Mouse (Mus musculus) embryonic fibroblast, embryonic 13.5 days (primary cell): ENCODE measurements around the gene Rab5c. TPM values are rescaled to one million over a fixed set of nuclear protein-coding genes. Genes with fewer than 3 reads are reported as not detected.

ENCODE experiments used
- H3K27ac ChIP-seq: 2 replicates; pipeline ENCODE4 v1.5.1; 2012; ENCODE audit warnings: low read length, control low read depth, inconsistent platforms; ENCODE audit not compliant: insufficient read depth
- H3K4me1 ChIP-seq: 2 replicates; pipeline ENCODE4 v1.6.1; 2011; ENCODE audit warnings: low read length; ENCODE audit not compliant: control insufficient read depth, insufficient read depth
- H3K4me3 ChIP-seq: 2 replicates; pipeline ENCODE4 v1.5.1; 2011; ENCODE audit warnings: mild to moderate bottlenecking, control low read depth, low read length; ENCODE audit not compliant: insufficient read depth
- CTCF ChIP-seq: IDR thresholded peaks from 2 replicates; pipeline ENCODE4 v1.5.1; 2011; ENCODE audit warnings: mild to moderate bottlenecking, control low read depth, low read length, moderate library complexity, borderline replicate concordance; ENCODE audit not compliant: insufficient read depth
- POLR2A ChIP-seq: IDR thresholded peaks from 2 replicates; pipeline ENCODE4 v1.6.1; 2011; ENCODE audit warnings: low read depth, mild to moderate bottlenecking, control low read depth, low read length, moderate library complexity
- polyA plus RNA-seq: library from polyadenylated mRNA; stranded (reverse); fragments of >200 nt; gene quantifications from 2 replicates; pipeline ENCODE4 v1.2.4, GENCODE M21; 2011; ENCODE audit warnings: low read depth; ENCODE audit not compliant: missing spikeins, insufficient read length

Gene Rab5c
- polyA plus RNA-seq, 1 experiment, result 168 TPM

DNA sequence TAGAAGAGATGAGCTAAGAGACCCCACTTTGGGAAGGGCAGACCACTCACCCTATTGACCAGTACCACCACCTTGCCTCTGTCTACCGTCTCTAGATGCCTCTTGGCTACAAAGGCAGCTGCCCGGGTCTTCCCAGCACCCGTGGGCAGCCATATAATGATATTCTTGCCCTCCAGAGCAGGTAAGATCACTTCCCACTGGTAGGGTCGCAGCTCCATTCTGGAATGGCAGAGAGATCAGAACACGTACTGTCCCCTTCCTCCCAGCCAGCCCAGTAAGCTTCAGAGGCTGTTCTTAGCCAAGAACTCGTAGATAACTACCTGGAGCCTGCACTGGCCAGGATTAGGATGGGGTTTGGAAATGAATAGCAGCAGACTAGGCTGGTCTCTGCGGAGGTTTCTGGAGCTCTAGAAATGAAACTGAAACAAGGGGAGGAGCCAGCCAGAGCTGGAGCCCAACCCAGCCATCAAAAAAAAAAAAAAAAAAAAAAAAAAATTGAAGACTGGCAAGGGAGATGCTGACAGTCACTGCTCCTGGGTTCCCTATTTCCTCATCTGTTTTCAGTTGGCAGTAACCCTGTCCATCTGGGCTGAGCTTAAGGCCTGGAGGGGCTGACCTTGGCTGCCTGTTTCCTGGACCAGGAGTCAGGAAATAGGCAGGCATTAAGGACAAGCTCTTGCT lies 34.0 kb downstream of the Rab5c start, which contains the start of gene Dhx58:
TSS of gene Dhx58 (minus strand) at position 421 of the 681 bp plus-strand sequence.
- Histone ChIP-seq H3K27ac (no peak within 1 kb of the TSS), H3K4me1 (peaks cover 5% of the 10 kb centered on the region; the same call in 1 of the 2 replicates), H3K4me3 (no peak within 1 kb of the TSS)
- no peak for TF ChIP-seq CTCF
- TF ChIP-seq POLR2A, result no peak

DNA sequence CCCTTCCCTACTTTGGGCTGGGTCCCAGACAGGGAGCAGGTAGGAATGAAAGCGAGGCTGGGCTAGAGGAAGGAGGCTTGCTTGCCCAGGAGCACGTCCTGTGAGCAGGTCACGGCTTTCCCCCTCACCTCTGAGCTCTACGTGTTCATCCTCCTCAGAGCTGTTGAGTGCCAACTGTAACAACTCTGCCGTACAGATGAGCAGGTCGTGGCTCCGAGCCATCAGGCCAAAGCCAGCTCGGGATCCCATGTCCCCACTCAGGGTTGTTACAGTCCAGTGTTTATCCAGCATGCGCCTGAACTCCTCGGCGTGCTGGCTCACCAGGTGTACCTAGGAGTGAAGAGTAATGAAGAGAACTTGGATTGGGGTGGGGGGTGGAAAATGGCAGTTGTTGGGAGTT lies 34.6 kb downstream of the Rab5c start:
- Histone ChIP-seq H3K4me1 (peaks cover 5% of the 10 kb centered on the region; the same call in 1 of the 2 replicates), H3K27ac (no peak overlapping the region), H3K4me3 (no peak overlapping the region)
- TF ChIP-seq POLR2A, result no peak
- TF ChIP-seq CTCF, result no peak

DNA sequence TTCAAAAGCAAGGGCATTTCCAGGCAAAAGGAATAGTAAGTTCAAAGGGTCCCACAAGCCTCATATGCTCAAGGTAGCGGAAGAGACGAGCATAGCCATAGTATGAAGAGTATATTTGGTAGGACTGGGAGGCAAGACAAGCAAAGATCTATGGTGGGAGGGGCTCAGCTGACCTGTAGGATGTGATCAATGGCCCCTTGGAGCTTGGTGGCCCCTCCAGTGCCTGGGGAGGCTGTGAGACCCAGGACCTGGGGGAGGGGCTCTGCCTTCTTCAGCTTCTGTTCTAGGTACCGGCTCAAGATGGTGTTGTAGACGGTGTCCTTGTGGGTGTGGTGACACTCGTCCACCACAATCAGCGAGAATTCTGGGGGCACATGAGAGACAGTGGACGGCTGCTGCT lies 35.1 kb downstream of the Rab5c start:
- H3K27ac ChIP-seq, result no peak overlapping the region
- TF ChIP-seq CTCF (no peak), POLR2A (no peak)
- no peak overlapping the region for H3K4me3 ChIP-seq
- H3K4me1 ChIP-seq, result peaks cover 5% of the 10 kb centered on the region; the same call in 1 of the 2 replicates

DNA sequence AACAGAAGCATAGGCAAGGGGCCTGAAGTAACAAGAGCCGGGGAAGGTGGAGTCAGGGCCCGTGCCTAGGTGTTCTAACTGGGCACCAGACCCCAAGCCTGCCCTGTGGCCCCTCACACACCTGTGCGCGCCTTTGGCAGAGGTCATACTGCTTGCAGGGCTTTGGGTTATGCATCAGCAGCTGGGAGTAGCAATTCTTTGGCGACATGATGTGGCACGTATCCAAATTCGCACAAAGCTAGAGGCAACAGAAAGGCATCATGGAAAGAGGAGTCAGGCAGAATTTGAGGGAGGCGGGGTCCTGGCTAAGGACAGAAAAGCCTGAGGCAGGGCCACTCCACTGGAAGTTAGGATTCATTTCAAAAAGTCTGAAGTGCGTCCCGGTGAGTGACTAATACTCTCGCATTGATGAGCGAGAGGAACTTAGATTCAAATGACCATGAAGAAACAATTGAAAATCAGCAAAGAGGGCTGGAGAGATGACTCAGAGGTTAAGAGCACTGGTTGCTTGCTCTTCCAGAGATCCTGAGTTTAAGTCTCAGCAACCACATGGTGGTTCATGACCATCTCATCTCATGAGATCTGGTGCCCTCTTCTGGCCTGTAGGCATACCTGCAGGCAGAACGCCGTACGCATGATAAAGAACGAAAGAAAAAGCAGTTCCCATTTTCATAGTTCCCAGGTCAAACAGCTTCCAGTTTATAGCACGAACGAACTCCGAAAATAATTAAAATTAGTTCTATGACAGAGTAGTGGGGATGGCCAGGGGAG lies 35.7 kb downstream of the Rab5c start:
- TF ChIP-seq CTCF (peak; percentile 89), POLR2A (0 out of 2 replicates have a peak, but pooled peaks have one; percentile 30)

DNA sequence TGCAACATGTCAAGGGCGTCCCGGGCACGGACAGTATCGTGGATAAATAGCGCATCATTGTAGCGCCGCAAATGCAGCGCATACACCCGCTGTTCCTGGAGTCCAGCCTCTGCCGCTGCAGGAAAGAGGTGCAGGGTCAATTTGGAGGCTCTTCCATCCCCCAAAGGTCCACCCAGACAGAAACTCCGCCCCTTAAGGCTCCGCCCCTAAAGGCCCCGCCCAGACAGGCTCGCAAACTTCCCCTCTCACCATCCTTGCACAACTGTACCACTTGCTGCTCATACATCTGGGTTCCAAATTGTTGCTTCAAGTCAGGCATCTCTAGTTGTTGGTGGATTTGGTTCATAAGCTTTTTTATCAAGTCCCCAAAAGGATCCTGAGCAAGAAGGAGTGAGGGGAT lies 36.7 kb downstream of the Rab5c start:
- no peak overlapping the region for H3K27ac ChIP-seq
- H3K4me3 ChIP-seq, result no peak overlapping the region
- TF ChIP-seq POLR2A, result no peak
- peaks cover 5% of the 10 kb centered on the region; the same call in 1 of the 2 replicates for H3K4me1 ChIP-seq

More for the DNA sequence above, 35.7 kb downstream of the Rab5c start:
- no peak overlapping the region; the same call in 1 of the 2 replicates for H3K27ac ChIP-seq
- peaks cover 5% of the 10 kb centered on the region; the same call in 1 of the 2 replicates for H3K4me1 ChIP-seq
- H3K4me3 ChIP-seq, result no peak overlapping the region

DNA sequence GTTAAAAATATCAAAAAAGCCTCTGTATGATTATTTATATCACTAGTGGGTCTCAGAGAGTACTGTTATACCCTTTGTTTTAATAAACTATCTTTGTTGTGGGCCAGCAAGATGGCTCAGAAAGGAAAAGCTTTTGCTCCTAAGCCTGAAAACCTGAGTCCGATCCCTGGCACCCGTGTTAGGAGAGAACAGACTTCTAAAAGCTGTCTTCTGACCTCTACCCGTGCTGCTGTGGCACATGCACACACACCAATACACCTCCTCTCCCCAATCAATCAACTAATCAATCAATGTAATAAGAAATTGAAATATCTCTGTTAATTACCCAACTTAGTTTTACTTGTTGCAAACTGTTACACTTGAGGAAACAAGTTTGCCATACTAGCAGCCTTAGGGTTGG lies 37.3 kb downstream of the Rab5c start:
- H3K27ac ChIP-seq, result no peak overlapping the region
- no peak overlapping the region for H3K4me3 ChIP-seq
- peaks cover 5% of the 10 kb centered on the region; the same call in 1 of the 2 replicates for H3K4me1 ChIP-seq
- TF ChIP-seq CTCF (no peak), POLR2A (no peak)

DNA sequence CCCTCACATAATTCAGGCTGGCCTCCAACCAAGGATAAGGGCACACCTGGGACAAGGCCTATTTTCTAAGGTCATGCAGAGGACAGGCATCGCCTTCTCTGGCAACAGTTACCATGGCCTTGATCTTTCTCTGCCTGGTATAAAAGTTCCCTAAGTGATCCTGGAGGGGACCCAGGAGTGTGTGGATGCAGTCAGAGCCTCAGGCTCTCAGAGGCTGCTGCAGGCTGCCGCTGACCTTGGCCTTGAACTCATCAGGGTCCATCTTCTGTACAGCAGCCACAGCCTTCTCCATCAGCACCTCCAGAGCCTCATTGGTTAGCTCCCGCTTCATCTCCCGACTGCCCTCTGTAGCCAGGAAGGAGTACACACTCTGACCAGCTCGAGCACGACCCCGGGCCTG lies 40.1 kb downstream of the Rab5c start:
- TF ChIP-seq POLR2A (no peak), CTCF (no peak)
- peaks cover 5% of the 10 kb centered on the region; the same call in 1 of the 2 replicates for H3K4me1 ChIP-seq
- no peak overlapping the region for H3K4me3 ChIP-seq
- H3K27ac ChIP-seq, result no peak overlapping the region

DNA sequence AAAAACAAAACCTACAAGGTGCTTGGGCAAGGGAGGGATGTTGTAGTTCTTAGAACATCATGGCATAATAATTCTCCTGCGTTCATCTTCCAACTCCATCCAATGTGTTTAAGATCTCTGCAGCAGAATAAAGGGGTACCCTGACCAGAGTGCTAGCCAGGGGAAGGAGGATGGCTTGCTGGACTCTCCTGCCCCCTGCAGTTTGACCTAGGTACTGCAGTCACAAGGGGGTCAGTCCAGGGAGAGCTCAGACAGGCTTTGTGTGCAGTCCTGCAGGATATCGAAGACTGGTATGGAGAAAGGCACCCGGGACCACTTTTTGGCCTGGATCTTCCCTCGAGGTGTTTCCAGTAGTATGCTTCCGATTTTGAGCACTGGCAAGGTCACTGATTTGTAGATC lies 43.1 kb downstream of the Rab5c start:
- Histone ChIP-seq H3K4me3 (no peak overlapping the region), H3K27ac (no peak overlapping the region), H3K4me1 (peaks cover 3% of the 10 kb centered on the region; the same call in 1 of the 2 replicates)
- TF ChIP-seq POLR2A, result no peak
- peak; percentile 81 for TF ChIP-seq CTCF

DNA sequence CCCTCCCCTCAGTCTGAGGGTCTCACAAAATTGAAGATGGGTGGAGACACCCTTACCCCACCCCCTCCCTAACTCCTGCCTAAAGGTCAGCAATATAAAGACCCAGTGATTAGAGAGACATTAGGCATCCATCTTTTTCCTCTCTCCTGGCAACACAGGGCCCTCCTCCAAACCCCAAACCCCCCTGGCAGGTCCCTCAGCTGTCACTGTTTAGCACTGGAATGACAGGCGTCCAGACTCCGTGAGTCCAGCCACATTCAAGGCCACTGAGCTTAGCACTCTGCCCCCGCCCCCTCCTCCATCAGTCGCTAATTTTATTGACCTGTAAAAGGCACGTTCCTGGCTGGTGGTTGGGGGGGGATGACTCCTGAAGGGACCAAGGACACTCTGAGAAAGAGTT lies 44.9 kb downstream of the Rab5c start:
- Histone ChIP-seq H3K27ac (no peak overlapping the region), H3K4me3 (no peak overlapping the region), H3K4me1 (peaks cover 3% of the 10 kb centered on the region; the same call in 1 of the 2 replicates)
- TF ChIP-seq POLR2A (no peak), CTCF (no peak)
